Mouse (Mus musculus): ENCODE measurements around the gene Zfp784. TPM values are rescaled to one million over a fixed set of nuclear protein-coding genes. Genes with fewer than 3 reads are reported as not detected.

Zfp784 gene
- polyA plus RNA-seq, 1 experiment: 6.8 TPM

DNA sequence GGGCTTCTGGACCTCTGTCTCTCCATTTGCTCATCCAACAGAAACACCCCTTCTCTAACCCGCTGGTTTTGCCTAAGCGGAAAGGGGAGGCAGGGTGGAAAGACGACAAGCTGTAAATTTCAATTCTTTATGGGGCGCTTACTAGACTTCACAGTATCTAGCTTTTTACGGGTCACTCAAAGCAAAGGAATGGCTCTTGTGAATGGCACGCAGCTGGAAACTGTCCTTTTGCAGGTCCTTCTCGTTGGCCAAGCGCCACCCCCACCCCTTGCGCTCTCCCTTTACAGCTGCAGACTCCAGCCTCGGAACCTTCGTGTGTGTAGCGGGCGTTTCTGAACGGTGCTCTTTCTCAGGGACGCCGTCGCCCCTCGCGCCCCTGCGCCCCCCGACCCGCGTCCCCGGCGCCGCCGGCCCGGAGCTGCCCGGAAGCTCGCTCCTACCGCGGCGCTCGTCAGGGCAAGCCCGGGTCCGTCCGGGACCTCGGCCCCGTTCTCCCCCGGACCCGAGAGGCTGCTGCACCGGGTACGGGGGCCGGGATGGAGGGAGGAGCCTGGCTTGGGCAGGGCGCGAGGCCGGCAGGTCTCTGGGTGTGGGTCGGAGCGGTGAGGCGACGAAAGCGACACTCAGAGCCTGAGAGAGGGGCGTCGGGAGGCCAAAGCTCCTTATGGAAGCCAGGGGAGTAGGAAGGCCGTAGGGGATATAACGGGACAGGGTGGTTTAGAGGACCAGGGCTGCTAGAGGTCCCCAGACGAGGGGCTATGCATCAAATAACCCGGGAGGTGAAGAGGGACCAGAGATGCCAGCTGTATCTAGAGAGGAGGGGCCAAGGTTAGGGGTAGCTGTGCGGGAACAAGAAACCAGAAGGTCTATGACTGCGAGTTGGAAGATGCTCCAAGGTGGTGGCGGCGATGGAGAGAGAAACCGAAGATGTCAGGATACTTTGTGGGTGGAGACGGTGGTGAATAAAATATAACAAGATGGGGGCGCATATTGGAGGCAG lies 13.2 kb upstream of the Zfp784 start, which contains the start of gene Zfp580:
Gene Zfp580 (plus strand): TSS at position 346 of the 1,000 bp plus-strand sequence.
- DNase-seq: peak; percentile 78
- H3K4me1 ChIP-seq (ENCODE audit: control insufficient read depth, insufficient read depth, low read length): peaks cover 5% of the 10 kb centered on the region; the same call in 1 of the 2 replicates
- TF ChIP-seq POLR2A (IDR thresholded peaks at IDR 0.05; ENCODE audit: low read depth, low read length) (peak; percentile 8), CTCF (conservative IDR thresholded peaks at IDR 0.05; ENCODE audit: insufficient read depth, insufficient read length, low read depth, low read length) (no peak)
- H3K27ac ChIP-seq (ENCODE audit: insufficient read depth, low read depth, low read length): peak within 1 kb of the TSS; percentile 42
- peak within 1 kb of the TSS; percentile 72 for H3K4me3 ChIP-seq (ENCODE audit: insufficient read depth, low read depth, low read length)
- no peaks in the 10 kb centered on the region for H3K36me3 ChIP-seq (ENCODE audit: control insufficient read depth, insufficient read depth, low read length)
- 1% methylated on average over 61 of the region's 65 CpGs for WGBS
- peaks cover 1% of the 10 kb centered on the region; the same call in 1 of the 2 replicates for H3K27me3 ChIP-seq (replicated peaks; ENCODE audit: control insufficient read depth, insufficient read depth, low read length)

DNA sequence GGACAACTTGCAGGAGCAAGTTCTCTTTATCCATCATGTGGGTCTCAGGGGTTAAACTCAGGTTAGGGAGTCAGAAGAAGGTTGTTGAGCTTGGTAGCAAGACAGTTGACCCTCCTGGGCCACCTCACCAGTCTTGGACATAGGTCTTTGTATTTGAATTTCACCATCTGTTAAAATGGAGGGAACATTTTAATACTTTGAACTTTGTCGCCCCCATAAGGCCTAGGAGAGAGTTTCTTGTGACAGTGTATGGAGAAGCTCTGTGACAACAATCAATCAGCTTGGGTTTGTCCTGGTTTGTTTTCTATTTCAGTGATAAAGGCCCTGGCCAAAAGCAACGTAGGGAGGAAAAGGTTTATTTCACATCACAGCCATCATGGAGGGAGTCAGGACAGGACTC lies 9.1 kb upstream of the Zfp784 start:
- WGBS: 23% methylated on average over 2 of the region's 2 CpGs
- Histone ChIP-seq H3K27ac (ENCODE audit: insufficient read depth, low read depth, low read length) (no peak overlapping the region), H3K36me3 (ENCODE audit: control insufficient read depth, insufficient read depth, low read length) (no peaks in the 10 kb centered on the region), H3K4me1 (ENCODE audit: control insufficient read depth, insufficient read depth, low read length) (peaks cover 3% of the 10 kb centered on the region; the same call in 1 of the 2 replicates), H3K27me3 (replicated peaks; ENCODE audit: control insufficient read depth, insufficient read depth, low read length) (no peaks in the 10 kb centered on the region), H3K4me3 (ENCODE audit: insufficient read depth, low read depth, low read length) (no peak overlapping the region)
- peak; percentile 67 for DNase-seq
- 0 out of 2 replicates have a peak, but pooled peaks have one; percentile 2 for TF ChIP-seq CTCF (conservative IDR thresholded peaks at IDR 0.05; ENCODE audit: insufficient read depth, insufficient read length, low read depth, low read length)
- no peak for TF ChIP-seq POLR2A (IDR thresholded peaks at IDR 0.05; ENCODE audit: low read depth, low read length)

DNA sequence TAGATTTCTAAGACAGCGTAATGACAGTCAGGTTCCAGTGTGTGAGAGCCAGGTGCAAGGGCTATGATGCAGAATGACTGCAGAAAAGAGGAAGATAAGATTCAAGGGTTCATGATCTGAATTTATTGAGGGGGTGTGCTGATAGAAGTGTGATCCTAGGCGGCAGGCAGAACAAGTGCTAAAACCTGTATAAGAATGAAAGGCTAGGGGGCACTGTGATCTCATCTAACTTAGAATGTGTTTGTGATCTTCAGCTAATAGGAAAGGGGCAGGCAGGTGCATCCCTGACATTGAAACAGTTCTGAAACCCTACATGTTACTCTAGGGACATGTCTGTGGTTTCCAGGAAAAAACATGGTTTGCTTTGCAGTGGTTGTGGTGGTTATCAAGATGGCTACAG lies 7.9 kb upstream of the Zfp784 start:
- Histone ChIP-seq H3K27me3 (replicated peaks; ENCODE audit: control insufficient read depth, insufficient read depth, low read length) (no peaks in the 10 kb centered on the region), H3K4me1 (ENCODE audit: control insufficient read depth, insufficient read depth, low read length) (peaks cover 3% of the 10 kb centered on the region; the same call in 1 of the 2 replicates), H3K36me3 (ENCODE audit: control insufficient read depth, insufficient read depth, low read length) (no peaks in the 10 kb centered on the region), H3K4me3 (ENCODE audit: insufficient read depth, low read depth, low read length) (no peak overlapping the region), H3K27ac (ENCODE audit: insufficient read depth, low read depth, low read length) (no peak overlapping the region)
- WGBS: 72% methylated on average over 2 of the region's 2 CpGs
- TF ChIP-seq POLR2A (IDR thresholded peaks at IDR 0.05; ENCODE audit: low read depth, low read length): no peak
- no peak for TF ChIP-seq CTCF (conservative IDR thresholded peaks at IDR 0.05; ENCODE audit: insufficient read depth, insufficient read length, low read depth, low read length)
- no peak for DNase-seq

DNA sequence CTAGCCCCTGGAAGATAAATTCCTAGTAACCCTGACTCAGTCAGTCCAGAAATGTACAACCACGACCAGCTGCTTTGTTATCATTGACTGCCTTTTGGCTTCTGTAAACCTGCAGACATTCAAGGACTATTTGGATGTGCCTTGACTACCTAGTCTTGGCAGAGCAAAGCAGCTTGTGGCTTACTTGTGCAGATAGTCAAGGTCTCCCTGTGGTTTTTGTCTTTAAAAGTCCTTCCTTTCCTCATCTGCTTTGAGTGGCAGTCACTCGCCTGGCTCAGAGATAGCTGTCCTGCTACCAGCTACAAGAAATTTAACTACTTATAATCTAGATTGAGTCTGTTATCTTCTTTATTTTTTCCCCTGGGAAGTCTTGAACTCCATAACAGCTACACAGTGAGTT lies 6.7 kb upstream of the Zfp784 start:
- no peak for DNase-seq
- H3K4me3 ChIP-seq (ENCODE audit: insufficient read depth, low read depth, low read length): no peak overlapping the region
- WGBS: 76% methylated on average over 2 of the region's 2 CpGs

DNA sequence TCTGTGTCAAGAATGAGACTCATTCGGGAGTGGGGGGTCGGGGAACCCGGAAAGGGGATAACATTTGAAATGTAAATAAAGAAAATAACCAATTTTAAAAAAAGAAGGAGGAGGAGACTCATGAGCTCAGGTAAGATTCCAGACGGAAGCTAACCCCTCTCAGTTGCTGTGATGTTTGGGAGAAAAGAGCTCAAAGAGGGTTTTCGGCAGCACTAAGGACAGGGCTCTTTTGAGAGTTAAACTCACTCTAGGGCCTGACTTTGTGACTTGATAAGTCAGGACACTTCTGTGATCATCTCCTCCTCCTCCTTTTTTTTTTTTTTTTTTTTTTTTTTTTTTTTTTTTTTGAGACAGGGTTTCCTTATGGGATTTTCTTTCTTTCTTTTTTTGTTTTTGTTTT lies 694 bp upstream of the Zfp784 start:
- WGBS: 13% methylated on average over 5 of the region's 5 CpGs
- H3K27me3 ChIP-seq (replicated peaks; ENCODE audit: control insufficient read depth, insufficient read depth, low read length): no peaks in the 10 kb centered on the region
- H3K4me3 ChIP-seq (ENCODE audit: insufficient read depth, low read depth, low read length): no peak overlapping the region
- H3K27ac ChIP-seq (ENCODE audit: insufficient read depth, low read depth, low read length): no peak overlapping the region; the same call in 1 of the 2 replicates
- no peak for DNase-seq
- H3K4me1 ChIP-seq (ENCODE audit: control insufficient read depth, insufficient read depth, low read length): peaks cover 3% of the 10 kb centered on the region; the same call in 1 of the 2 replicates
- H3K36me3 ChIP-seq (ENCODE audit: control insufficient read depth, insufficient read depth, low read length): no peaks in the 10 kb centered on the region
- no peak for TF ChIP-seq POLR2A (IDR thresholded peaks at IDR 0.05; ENCODE audit: low read depth, low read length)
- TF ChIP-seq CTCF (conservative IDR thresholded peaks at IDR 0.05; ENCODE audit: insufficient read depth, insufficient read length, low read depth, low read length): no peak

More for the DNA sequence above, 6.7 kb upstream of the Zfp784 start:
- H3K36me3 ChIP-seq (ENCODE audit: control insufficient read depth, insufficient read depth, low read length): no peaks in the 10 kb centered on the region
- H3K27ac ChIP-seq (ENCODE audit: insufficient read depth, low read depth, low read length): no peak overlapping the region
- no peak for TF ChIP-seq CTCF (conservative IDR thresholded peaks at IDR 0.05; ENCODE audit: insufficient read depth, insufficient read length, low read depth, low read length)
- no peak for TF ChIP-seq POLR2A (IDR thresholded peaks at IDR 0.05; ENCODE audit: low read depth, low read length)
- no peaks in the 10 kb centered on the region for H3K27me3 ChIP-seq (replicated peaks; ENCODE audit: control insufficient read depth, insufficient read depth, low read length)
- H3K4me1 ChIP-seq (ENCODE audit: control insufficient read depth, insufficient read depth, low read length): no peaks in the 10 kb centered on the region

DNA sequence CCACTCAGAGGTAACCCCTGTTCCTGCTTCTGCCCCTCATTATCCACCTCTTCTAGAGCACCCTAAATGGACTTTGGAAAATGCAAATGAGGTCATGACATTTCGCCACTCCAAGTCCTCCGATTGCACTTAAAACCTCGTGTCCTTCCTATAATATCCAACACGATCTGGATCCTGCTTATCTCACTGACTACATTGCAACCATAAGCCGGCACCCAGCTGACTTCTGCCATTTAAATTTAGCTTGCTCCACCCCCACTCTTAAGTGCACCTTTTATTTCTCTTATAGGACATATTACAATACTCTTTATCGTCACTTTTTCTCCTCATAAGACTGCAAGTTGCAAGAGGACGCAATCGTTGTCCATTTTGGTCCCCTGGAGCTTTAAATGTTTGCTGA lies 779 bp downstream of the Zfp784 start:
- no peaks in the 10 kb centered on the region for H3K27me3 ChIP-seq (replicated peaks; ENCODE audit: control insufficient read depth, insufficient read depth, low read length)
- TF ChIP-seq CTCF (conservative IDR thresholded peaks at IDR 0.05; ENCODE audit: insufficient read depth, insufficient read length, low read depth, low read length): no peak
- TF ChIP-seq POLR2A (IDR thresholded peaks at IDR 0.05; ENCODE audit: low read depth, low read length): no peak
- H3K4me1 ChIP-seq (ENCODE audit: control insufficient read depth, insufficient read depth, low read length): peaks cover 3% of the 10 kb centered on the region; the same call in 1 of the 2 replicates
- H3K36me3 ChIP-seq (ENCODE audit: control insufficient read depth, insufficient read depth, low read length): no peaks in the 10 kb centered on the region
- H3K27ac ChIP-seq (ENCODE audit: insufficient read depth, low read depth, low read length): no peak overlapping the region
- 72% methylated on average over 8 of the region's 8 CpGs for WGBS
- DNase-seq: no peak
- H3K4me3 ChIP-seq (ENCODE audit: insufficient read depth, low read depth, low read length): no peak overlapping the region

DNA sequence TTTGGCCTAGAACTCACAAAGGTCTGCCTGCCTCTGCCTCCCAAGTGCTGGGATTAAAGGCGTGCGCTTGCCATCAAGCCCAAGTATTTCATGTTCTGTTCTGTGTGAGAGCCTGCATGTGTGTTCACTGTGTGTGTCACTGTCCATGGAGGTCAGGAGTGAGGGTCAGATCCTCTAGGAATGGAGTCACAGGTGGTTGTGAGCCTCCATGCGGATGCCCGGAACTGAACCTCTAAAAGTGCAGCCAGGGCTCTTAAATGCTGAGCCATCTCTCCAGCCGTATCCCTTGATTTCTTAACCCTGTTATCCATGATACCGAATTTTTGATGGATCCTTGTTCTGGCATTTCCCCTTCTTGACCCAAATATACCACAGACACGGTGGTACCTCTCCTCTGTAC lies 1.2 kb downstream of the Zfp784 start:
- TF ChIP-seq CTCF (conservative IDR thresholded peaks at IDR 0.05; ENCODE audit: insufficient read depth, insufficient read length, low read depth, low read length): no peak
- no peak for TF ChIP-seq POLR2A (IDR thresholded peaks at IDR 0.05; ENCODE audit: low read depth, low read length)
- no peak for DNase-seq
- Histone ChIP-seq H3K27ac (ENCODE audit: insufficient read depth, low read depth, low read length) (no peak overlapping the region), H3K4me1 (ENCODE audit: control insufficient read depth, insufficient read depth, low read length) (peaks cover 3% of the 10 kb centered on the region; the same call in 1 of the 2 replicates), H3K36me3 (ENCODE audit: control insufficient read depth, insufficient read depth, low read length) (no peaks in the 10 kb centered on the region; the same call in 1 of the 2 replicates), H3K4me3 (ENCODE audit: insufficient read depth, low read depth, low read length) (no peak overlapping the region), H3K27me3 (replicated peaks; ENCODE audit: control insufficient read depth, insufficient read depth, low read length) (no peaks in the 10 kb centered on the region)
- 94% methylated on average over 7 of the region's 7 CpGs for WGBS
